Mouse (Mus musculus) heart, postnatal 36 days (tissue): ENCODE measurements around the gene Galnt4. TPM values are rescaled to one million over a fixed set of nuclear protein-coding genes. Genes with fewer than 3 reads are reported as not detected.
"Not testable (repeated sequence)": the region's sequence is repeated elsewhere in the genome, so short reads cannot be mapped to it uniquely, and the experiment has no call there.

ENCODE experiments used
- DNase-seq, 2 experiments: peaks; one replicate each; pipeline ENCODE4 v3.0.0; 2021 to 2022
- intact Hi-C: fragments of 180-260 bp; cut with DNase I; formaldehyde crosslinking; loops from one replicate; pipeline ENCODE4 v1.15.1; 2025
- total RNA-seq, 2 experiments: library from RNA; stranded (reverse); gene quantifications; 2 replicates each; pipeline ENCODE4 v1.2.3; 2021

The Galnt4 gene
- total RNA-seq, 2 experiments from 2014 or later = 3.1 to 3.4 TPM

GRCm38 (mm10) chr10:99150016-99150415, 42.1 kb downstream of the Galnt4 start:
- intact Hi-C loops = no loop called here
- no peak for DNase-seq

- DNase-seq = no peak
- intact Hi-C loops = no loop called here
Observed at GRCm38 (mm10) chr10:99151580-99151979, 43.6 kb downstream of the Galnt4 start.

- intact Hi-C loops = loop anchor here (2.0 kb wide), 1 partner anchor 55 kb away; no protein-coding TSS in a partner anchor
- no peak for DNase-seq
Observed at GRCm38 (mm10) chr10:99152063-99152462, 44.1 kb downstream of the Galnt4 start.

GRCm38 (mm10) chr10:99154635-99155034, 46.7 kb downstream of the Galnt4 start:
- intact Hi-C loops = no loop called here
- no peak for DNase-seq

GRCm38 (mm10) chr10:99156808-99157207, 48.8 kb downstream of the Galnt4 start:
- DNase-seq = no peak
- intact Hi-C loops = no loop called here

DNA sequence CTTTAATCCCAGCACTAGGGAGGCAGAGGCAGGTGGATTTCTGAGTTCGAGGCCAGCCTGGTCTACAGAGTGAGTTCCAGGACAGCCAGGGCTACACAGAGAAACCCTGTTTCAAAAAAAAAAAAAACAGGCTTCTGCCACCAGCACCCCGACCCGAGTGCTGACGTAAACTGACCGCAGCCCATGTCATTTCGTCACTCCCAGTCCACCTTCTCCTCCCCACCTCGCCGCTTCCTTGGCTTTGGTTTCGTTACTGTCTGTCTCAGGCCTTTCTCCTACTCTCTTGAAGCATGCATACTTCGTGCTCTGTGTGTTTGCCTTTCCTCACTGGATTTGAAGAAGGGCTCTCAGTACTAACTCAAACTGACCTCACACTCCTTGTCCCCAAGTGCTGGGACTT, 49.7 kb downstream of the Galnt4 start:
- DNase-seq, intact Hi-C loops: not testable (repeated sequence)

GRCm38 (mm10) chr10:99161987-99162582, 54.1 kb downstream of the Galnt4 start:
- DNase-seq = peak; percentile 31 to 36
- intact Hi-C loops = loop anchor here (1.0 kb wide), 1 partner anchor 453 kb away; no protein-coding TSS in a partner anchor

Other genes with a start within 250 kb of the Galnt4 start
- gene Atp2b1, start 193.8 kb upstream of the Galnt4 start, total RNA-seq = 10 to 100 TPM; 69.0 to 69.9 TPM
- 1 to 10 TPM; 4.9 to 7.2 TPM for gene Poc1b, start 1.1 kb upstream of the Galnt4 start, total RNA-seq
- gene Phxr2, start 18.2 kb downstream of the Galnt4 start, total RNA-seq = not detected
- gene Dusp6, start 155.1 kb downstream of the Galnt4 start, total RNA-seq = 10 to 100 TPM; 16.2 to 21.7 TPM